Mouse (Mus musculus): ENCODE measurements around the gene RPS10-NUDT3. TPM values are rescaled to one million over a fixed set of nuclear protein-coding genes. Genes with fewer than 3 reads are reported as not detected.

The RPS10-NUDT3 gene
- total and polyA plus RNA-seq, 2 experiments, result not detected

DNA sequence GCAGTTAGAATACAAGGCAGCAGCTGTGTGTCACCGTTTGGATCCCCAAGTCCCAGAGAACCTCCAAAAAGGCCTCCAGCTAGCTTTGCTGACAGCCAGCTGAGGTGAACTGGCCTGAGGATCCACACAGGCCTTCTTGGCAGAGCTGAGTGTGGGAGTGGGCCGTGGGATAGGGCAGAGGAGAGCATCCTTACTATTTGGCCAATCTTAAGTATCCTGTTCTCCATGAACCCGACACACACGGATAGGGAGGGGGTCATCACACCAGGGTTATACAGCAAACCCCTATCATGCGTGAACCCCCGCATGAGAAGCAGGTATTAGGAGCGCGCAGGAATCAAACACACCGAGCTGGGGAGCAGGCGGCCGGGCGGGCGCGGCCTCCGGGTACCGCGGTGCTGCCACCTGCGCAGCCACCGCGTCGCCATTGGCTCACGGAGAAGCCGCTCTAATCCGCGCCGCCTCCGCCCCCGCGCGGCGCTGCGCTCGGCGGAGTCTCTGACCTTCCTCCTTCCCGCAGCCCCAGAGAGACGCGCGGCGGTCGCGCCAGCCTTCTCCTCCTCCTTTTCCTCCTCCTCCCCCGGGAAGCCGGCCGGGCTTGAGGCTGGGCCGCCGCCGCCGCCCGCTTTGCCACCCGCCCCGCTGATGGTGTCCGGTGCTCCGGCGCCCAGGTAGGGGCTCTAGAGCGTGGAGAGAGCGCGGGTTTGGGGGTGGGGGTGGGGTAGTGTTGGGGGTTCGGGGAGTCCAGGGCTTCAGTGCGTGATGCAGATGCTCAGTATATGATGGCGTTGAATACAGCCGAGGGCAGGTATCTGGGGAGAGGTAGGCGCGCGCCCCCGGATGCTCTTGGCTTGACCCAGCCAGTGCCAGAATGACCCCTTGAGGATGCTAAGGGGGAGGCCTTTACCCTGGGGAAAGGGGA lies 20.3 kb upstream of the RPS10-NUDT3 start, which contains the start of gene Pacsin1:
Gene Pacsin1 (plus strand): TSS at position 421 of the 922 bp plus-strand sequence.
- no peak within 1 kb of the TSS for H3K27ac ChIP-seq (replicated peaks; ENCODE audit: insufficient read depth, low read depth, low read length)
- no peaks in the 10 kb centered on the region for H3K79me2 ChIP-seq (ENCODE audit: control insufficient read depth, insufficient read depth, low read length)
- no peak within 1 kb of the TSS for H3K9ac ChIP-seq (ENCODE audit: low read depth, low read length)
- no peak for TF ChIP-seq POLR2A (IDR thresholded peaks at IDR 0.05; ENCODE audit: extremely low read depth, insufficient read depth, low read length)
- no peak for TF ChIP-seq CTCF (IDR thresholded peaks at IDR 0.05; ENCODE audit: low read depth, low read length)
- no peaks in the 10 kb centered on the region for H3K36me3 ChIP-seq (ENCODE audit: control insufficient read depth, insufficient read depth, low read length)
- peaks cover 14% of the 10 kb centered on the region; the same call in 1 of the 2 replicates for H3K27me3 ChIP-seq (ENCODE audit: control insufficient read depth, insufficient read depth, low read length)
- no peak for DNase-seq (ENCODE audit: extremely low read depth, low read depth, low spot score)
- H3K4me1 ChIP-seq (ENCODE audit: control insufficient read depth, insufficient read depth, low read length), result 0 out of 2 replicates have a peak, but pooled peaks cover under 1% of the 10 kb centered on the region
- H3K4me3 ChIP-seq (ENCODE audit: insufficient read depth, low read depth, low read length), result peak within 1 kb of the TSS; percentile 14; the same call in 1 of the 2 replicates
- WGBS, result 5% methylated on average over 63 of the region's 65 CpGs

- Histone ChIP-seq H3K27me3 (ENCODE audit: control insufficient read depth, insufficient read depth, low read length) (peaks cover 14% of the 10 kb centered on the region; the same call in 1 of the 2 replicates), H3K4me1 (ENCODE audit: control insufficient read depth, insufficient read depth, low read length) (peaks cover 1% of the 10 kb centered on the region; the same call in 1 of the 2 replicates), H3K36me3 (ENCODE audit: control insufficient read depth, insufficient read depth, low read length) (no peaks in the 10 kb centered on the region), H3K4me3 (ENCODE audit: insufficient read depth, low read depth, low read length) (no peak overlapping the region), H3K79me2 (ENCODE audit: control insufficient read depth, insufficient read depth, low read length) (no peaks in the 10 kb centered on the region), H3K27ac (replicated peaks; ENCODE audit: insufficient read depth, low read depth, low read length) (no peak overlapping the region), H3K9ac (ENCODE audit: low read depth, low read length) (no peak overlapping the region)
- 79% methylated on average over 10 of the region's 10 CpGs for WGBS
- TF ChIP-seq CTCF (IDR thresholded peaks at IDR 0.05; ENCODE audit: low read depth, low read length) (no peak), POLR2A (IDR thresholded peaks at IDR 0.05; ENCODE audit: extremely low read depth, insufficient read depth, low read length) (no peak)
- DNase-seq (ENCODE audit: extremely low read depth, low read depth, low spot score), result no peak
Observed at GRCm38 (mm10) chr17:27653253-27653959, 18.4 kb upstream of the RPS10-NUDT3 start.

- TF ChIP-seq POLR2A (IDR thresholded peaks at IDR 0.05; ENCODE audit: extremely low read depth, insufficient read depth, low read length), result no peak
- no peak for TF ChIP-seq CTCF (IDR thresholded peaks at IDR 0.05; ENCODE audit: low read depth, low read length)
Observed at GRCm38 (mm10) chr17:27652046-27652790, 17.2 kb upstream of the RPS10-NUDT3 start.

GRCm38 (mm10) chr17:27650586-27650985 lies 15.6 kb upstream of the RPS10-NUDT3 start:
- H3K4me1 ChIP-seq (ENCODE audit: control insufficient read depth, insufficient read depth, low read length), result peaks cover 8% of the 10 kb centered on the region; the same call in 1 of the 2 replicates
- H3K4me3 ChIP-seq (ENCODE audit: insufficient read depth, low read depth, low read length), result no peak overlapping the region
- peak overlapping the region; percentile 70 for H3K27ac ChIP-seq (replicated peaks; ENCODE audit: insufficient read depth, low read depth, low read length)
- TF ChIP-seq POLR2A (IDR thresholded peaks at IDR 0.05; ENCODE audit: extremely low read depth, insufficient read depth, low read length), result no peak
- no peak for TF ChIP-seq CTCF (IDR thresholded peaks at IDR 0.05; ENCODE audit: low read depth, low read length)
- H3K79me2 ChIP-seq (ENCODE audit: control insufficient read depth, insufficient read depth, low read length), result no peaks in the 10 kb centered on the region
- no peaks in the 10 kb centered on the region for H3K36me3 ChIP-seq (ENCODE audit: control insufficient read depth, insufficient read depth, low read length)
- H3K9ac ChIP-seq (ENCODE audit: low read depth, low read length), result peak overlapping the region; percentile 50; the same call in 1 of the 2 replicates
- peaks cover 7% of the 10 kb centered on the region; the same call in 1 of the 2 replicates for H3K27me3 ChIP-seq (ENCODE audit: control insufficient read depth, insufficient read depth, low read length)
- 31% methylated on average over 13 of the region's 13 CpGs for WGBS
- DNase-seq (ENCODE audit: extremely low read depth, low read depth, low spot score), result peak; percentile 88

More at GRCm38 (mm10) chr17:27652046-27652790, 17.2 kb upstream of the RPS10-NUDT3 start:
- no peak overlapping the region for H3K4me3 ChIP-seq (ENCODE audit: insufficient read depth, low read depth, low read length)
- no peaks in the 10 kb centered on the region for H3K79me2 ChIP-seq (ENCODE audit: control insufficient read depth, insufficient read depth, low read length)
- no peak for DNase-seq (ENCODE audit: extremely low read depth, low read depth, low spot score)
- no peaks in the 10 kb centered on the region for H3K36me3 ChIP-seq (ENCODE audit: control insufficient read depth, insufficient read depth, low read length)
- peaks cover 14% of the 10 kb centered on the region; the same call in 1 of the 2 replicates for H3K27me3 ChIP-seq (ENCODE audit: control insufficient read depth, insufficient read depth, low read length)
- no peak overlapping the region for H3K27ac ChIP-seq (replicated peaks; ENCODE audit: insufficient read depth, low read depth, low read length)
- WGBS, result 83% methylated on average over 23 of the region's 23 CpGs
- H3K9ac ChIP-seq (ENCODE audit: low read depth, low read length), result no peak overlapping the region
- H3K4me1 ChIP-seq (ENCODE audit: control insufficient read depth, insufficient read depth, low read length), result peaks cover 1% of the 10 kb centered on the region; the same call in 1 of the 2 replicates

GRCm38 (mm10) chr17:27650160-27650559 lies 15.1 kb upstream of the RPS10-NUDT3 start:
- 6% methylated on average over 12 of the region's 12 CpGs for WGBS
- peaks cover 12% of the 10 kb centered on the region; the same call in 1 of the 2 replicates for H3K4me1 ChIP-seq (ENCODE audit: control insufficient read depth, insufficient read depth, low read length)
- H3K27ac ChIP-seq (replicated peaks; ENCODE audit: insufficient read depth, low read depth, low read length), result peak overlapping the region; percentile 70
- peak overlapping the region; percentile 50 for H3K9ac ChIP-seq (ENCODE audit: low read depth, low read length)
- no peak overlapping the region; the same call in 1 of the 2 replicates for H3K4me3 ChIP-seq (ENCODE audit: insufficient read depth, low read depth, low read length)
- no peaks in the 10 kb centered on the region for H3K36me3 ChIP-seq (ENCODE audit: control insufficient read depth, insufficient read depth, low read length)
- TF ChIP-seq POLR2A (IDR thresholded peaks at IDR 0.05; ENCODE audit: extremely low read depth, insufficient read depth, low read length) (no peak), CTCF (IDR thresholded peaks at IDR 0.05; ENCODE audit: low read depth, low read length) (peak; percentile 98)
- H3K27me3 ChIP-seq (ENCODE audit: control insufficient read depth, insufficient read depth, low read length), result peaks cover 3% of the 10 kb centered on the region; the same call in 1 of the 2 replicates
- H3K79me2 ChIP-seq (ENCODE audit: control insufficient read depth, insufficient read depth, low read length), result no peaks in the 10 kb centered on the region
- DNase-seq (ENCODE audit: extremely low read depth, low read depth, low spot score), result peak; percentile 76
